Comparison of ENCODE assay signal across 18 mouse cellular contexts in the genomic region with DNA sequence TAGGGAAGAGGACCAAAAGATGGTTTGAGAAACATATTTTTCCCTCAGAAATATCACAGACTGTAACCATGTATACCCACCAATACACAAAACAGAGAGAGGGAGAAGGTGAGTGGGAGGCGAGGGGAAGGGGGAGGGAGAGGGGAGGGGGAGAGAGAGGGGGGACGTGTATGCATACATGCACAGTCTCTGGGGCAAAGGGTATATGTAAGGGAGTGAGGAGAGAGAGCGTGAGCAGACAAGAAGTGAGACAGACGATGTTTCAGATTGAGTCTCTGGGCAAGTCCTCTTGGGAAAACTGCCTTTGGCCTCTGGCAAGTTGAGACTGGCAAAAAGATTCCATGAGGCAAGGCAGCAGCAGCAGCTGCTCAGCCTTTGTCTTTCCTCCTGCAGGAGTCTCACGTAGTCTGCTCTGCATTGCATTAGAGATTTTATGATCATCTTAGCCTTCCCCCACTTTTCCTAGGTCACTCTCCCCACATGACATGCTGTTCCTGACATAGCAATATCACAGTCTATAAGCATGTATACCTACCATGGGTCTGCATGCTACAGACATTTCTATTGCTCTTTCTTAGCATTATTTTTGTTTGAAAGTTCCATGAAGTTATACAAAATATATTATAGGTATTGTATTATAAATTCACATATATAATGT.
A peak's percentile ranks its signal among the peaks of the same experiment; 100 is the strongest.
DNase-seq lines count a peak whose midpoint lies in the region; ATAC-seq and TF ChIP-seq lines count a peak whose summit lies in the region.
"Had no signal": no experiment of that assay in that cellular context is flagged by ENCODE, and none has a peak within 500 bp of the region (broad histone marks: within the 10 kb centered on the region; RNA-seq: fewer than 3 reads in every experiment).

No protein-coding gene starts in this region.

- 0 out of 2 replicates have a peak, but pooled peaks have one; percentile 37 for ATAC-seq in midbrain, embryonic 13.5 days
- no peak for ATAC-seq in midbrain, postnatal 0 days (ENCODE audit: low FRiP score)
- no peak for ATAC-seq in activated CD4-positive, CD25-positive, alpha-beta regulatory T cell, adult 4 months
- ATAC-seq: forebrain, postnatal 0 days; inflammation-experienced regulatory T-cells, adult 6 months had no signal

- no peak for TF ChIP-seq CTCF in midbrain, postnatal 0 days (IDR thresholded peaks at IDR 0.05)

- no peak overlapping the region for H3K9ac ChIP-seq in midbrain, embryonic 13.5 days (replicated peaks)
- no peak overlapping the region for H3K9ac ChIP-seq in midbrain, postnatal 0 days (replicated peaks; ENCODE audit: low read length, poor library complexity, severe bottlenecking)
- H3K9ac ChIP-seq: forebrain, postnatal 0 days; midbrain, embryonic 12.5 days had no signal

- H3K27me3 ChIP-seq in midbrain, embryonic 13.5 days, result no peaks in the 10 kb centered on the region
- no peaks in the 10 kb centered on the region for H3K27me3 ChIP-seq in midbrain, postnatal 0 days (ENCODE audit: insufficient read depth, low read length)
- H3K27me3 ChIP-seq in embryonic facial prominence, embryonic 10.5 days (replicated peaks; ENCODE audit: low read depth, poor library complexity, severe bottlenecking), result no peaks in the 10 kb centered on the region
- H3K27me3 ChIP-seq in limb, embryonic 10.5 days (ENCODE audit: low read depth, poor library complexity, severe bottlenecking), result no peaks in the 10 kb centered on the region
- H3K27me3 ChIP-seq: midbrain, embryonic 12.5 days had no signal

- no peak overlapping the region for H3K4me3 ChIP-seq in midbrain, embryonic 13.5 days (replicated peaks)
- H3K4me3 ChIP-seq in midbrain, postnatal 0 days (ENCODE audit: low read depth, low read length), result no peak overlapping the region
- H3K4me3 ChIP-seq in embryonic facial prominence, embryonic 10.5 days, result no peak overlapping the region
- H3K4me3 ChIP-seq in limb, embryonic 10.5 days, result no peak overlapping the region
- H3K4me3 ChIP-seq: midbrain, embryonic 12.5 days had no signal

- H3K27ac ChIP-seq in midbrain, embryonic 13.5 days, result no peak overlapping the region
- H3K27ac ChIP-seq in midbrain, postnatal 0 days (ENCODE audit: low read depth, low read length), result no peak overlapping the region
- no peak overlapping the region for H3K27ac ChIP-seq in embryonic facial prominence, embryonic 10.5 days (replicated peaks)
- no peak overlapping the region for H3K27ac ChIP-seq in limb, embryonic 10.5 days
- H3K27ac ChIP-seq: midbrain, embryonic 12.5 days had no signal

- no peaks in the 10 kb centered on the region for H3K36me3 ChIP-seq in midbrain, embryonic 13.5 days
- no peaks in the 10 kb centered on the region for H3K36me3 ChIP-seq in midbrain, postnatal 0 days (ENCODE audit: insufficient read depth, low read length)
- no peaks in the 10 kb centered on the region for H3K36me3 ChIP-seq in embryonic facial prominence, embryonic 10.5 days (replicated peaks)
- no peaks in the 10 kb centered on the region for H3K36me3 ChIP-seq in limb, embryonic 10.5 days
- H3K36me3 ChIP-seq: midbrain, embryonic 12.5 days had no signal

- intact Hi-C loops in gastrocnemius, postnatal 14 days (cut with DNase I; ENCODE audit: low total_unique reads), result no loop called here

- 0 out of 2 replicates have a peak, but pooled peaks cover 3% of the 10 kb centered on the region for H3K4me1 ChIP-seq in midbrain, embryonic 13.5 days (replicated peaks)
- H3K4me1 ChIP-seq in midbrain, postnatal 0 days (ENCODE audit: insufficient read depth, low read length), result no peaks in the 10 kb centered on the region
- H3K4me1 ChIP-seq in embryonic facial prominence, embryonic 10.5 days, result 0 out of 2 replicates have a peak, but pooled peaks cover 3% of the 10 kb centered on the region
- H3K4me1 ChIP-seq in limb, embryonic 10.5 days, result peaks cover 5% of the 10 kb centered on the region

- H3K9me3 ChIP-seq in midbrain, embryonic 13.5 days, result no peaks in the 10 kb centered on the region
- H3K9me3 ChIP-seq in midbrain, postnatal 0 days (ENCODE audit: low read length), result no peaks in the 10 kb centered on the region
- peaks cover 4% of the 10 kb centered on the region; the same call in 1 of the 2 replicates for H3K9me3 ChIP-seq in embryonic facial prominence, embryonic 10.5 days
- H3K9me3 ChIP-seq in limb, embryonic 10.5 days (replicated peaks), result no peaks in the 10 kb centered on the region

- no peak for DNase-seq in midbrain, postnatal 0 days (ENCODE audit: low spot score)
- peak; percentile 27 for DNase-seq in adipocyte (ENCODE audit: low spot score)
- peak; percentile 25 for DNase-seq in embryonic facial prominence, embryonic 10.5 days (ENCODE audit: low spot score)
- DNase-seq in limb, embryonic 10.5 days (ENCODE audit: low spot score), result peak; percentile 30
- no peak for DNase-seq in heart, postnatal 4 days
- DNase-seq in gastrocnemius, postnatal 14 days, result no peak
- DNase-seq: adrenal gland, postnatal 14 days; cerebellum, adult 9-10 months; forebrain, postnatal 0 days; kidney, adult 8-10 months; kidney, postnatal 25 days; lung, adult 18-20 months; lung, postnatal 36 days; thymus, postnatal 14 days had no signal

- 70% methylated on average over 5 of the region's 5 CpGs for WGBS in midbrain, embryonic 13.5 days
- WGBS in midbrain, postnatal 0 days, result 54% methylated on average over 5 of the region's 5 CpGs
- WGBS in embryonic facial prominence, embryonic 10.5 days, result 51% methylated on average over 5 of the region's 5 CpGs
- 60% methylated on average over 5 of the region's 5 CpGs for WGBS in limb, embryonic 10.5 days

- no peak overlapping the region for H3K4me2 ChIP-seq in midbrain, embryonic 13.5 days (replicated peaks)
- H3K4me2 ChIP-seq in midbrain, postnatal 0 days (ENCODE audit: low read depth, low read length, poor library complexity, severe bottlenecking), result no peak overlapping the region
- H3K4me2 ChIP-seq: midbrain, embryonic 12.5 days had no signal

Comparison
In these comparisons a context has a peak if more than half of its experiments do, and no peak if none do; other contexts are left out.
1. DNase-seq: peak in adipocyte (single experiment), embryonic facial prominence, embryonic 10.5 days (single experiment) and limb, embryonic 10.5 days (single experiment); none in midbrain, postnatal 0 days (single experiment), heart, postnatal 4 days (single experiment) and gastrocnemius, postnatal 14 days (single experiment).